Mouse (Mus musculus) hindbrain, embryonic 12.5 days (tissue): Measurements from ENCODE around the gene Kcne2. TPM values are rescaled to one million over a fixed set of nuclear protein-coding genes. Genes with fewer than 3 reads are reported as not detected.

Experiments
- ATAC-seq: fragments of 200-750 bp; cut with Nextera tagmentation; 2 replicates; pipeline ENCODE4 v1.8.0; 2017; ENCODE audit warnings: moderate TSS enrichment; ENCODE audit not compliant: low FRiP score
- H3K27ac ChIP-seq: fragments of 300-500 bp; sonication (generic); 2 replicates; pipeline ENCODE4 v1.5.1; 2016; ENCODE audit warnings: mild to moderate bottlenecking
- H3K27me3 ChIP-seq: fragments of 300-500 bp; sonication (generic); 2 replicates; pipeline ENCODE4 v1.6.1; 2016; ENCODE audit warnings: mild to moderate bottlenecking
- H3K36me3 ChIP-seq: fragments of 300-500 bp; sonication (generic); 2 replicates; pipeline ENCODE4 v1.6.1; 2016; ENCODE audit warnings: mild to moderate bottlenecking
- H3K4me1 ChIP-seq: fragments of 300-500 bp; sonication (generic); 2 replicates; pipeline ENCODE4 v1.6.1; 2016
- H3K4me2 ChIP-seq: fragments of 300-500 bp; sonication (generic); replicated peaks from 2 replicates; pipeline ENCODE4 v1.6.1; 2016; ENCODE audit warnings: mild to moderate bottlenecking
- H3K4me3 ChIP-seq: fragments of 300-500 bp; sonication (generic); 2 replicates; pipeline ENCODE4 v1.5.1; 2016; ENCODE audit warnings: mild to moderate bottlenecking
- H3K9ac ChIP-seq: fragments of 300-500 bp; sonication (generic); 2 replicates; pipeline ENCODE4 v1.6.1; 2016; ENCODE audit warnings: mild to moderate bottlenecking, moderate library complexity
- H3K9me3 ChIP-seq: fragments of 300-500 bp; sonication (generic); replicated peaks from 2 replicates; pipeline ENCODE4 v1.6.1; 2016; ENCODE audit warnings: mild to moderate bottlenecking
- WGBS: fragments of 180-500 bp; shearing (Covaris S2); methylation state at CpG from one replicate; pipeline ENCODE4 v1.1.7; 2016; 5-methylcytosine and 5-hydroxymethylcytosine counted together
- polyA plus RNA-seq: library from polyadenylated mRNA; unstranded; fragments of >200 nt; fragmentation: Nextera tagmentation; extraction: Ambion mirVana; gene quantifications from 2 replicates; pipeline ENCODE4 v1.2.1, GENCODE M21; 2016

Kcne2 gene
- polyA plus RNA-seq, 1 experiment from 2014 or later: 17.7 TPM

DNA sequence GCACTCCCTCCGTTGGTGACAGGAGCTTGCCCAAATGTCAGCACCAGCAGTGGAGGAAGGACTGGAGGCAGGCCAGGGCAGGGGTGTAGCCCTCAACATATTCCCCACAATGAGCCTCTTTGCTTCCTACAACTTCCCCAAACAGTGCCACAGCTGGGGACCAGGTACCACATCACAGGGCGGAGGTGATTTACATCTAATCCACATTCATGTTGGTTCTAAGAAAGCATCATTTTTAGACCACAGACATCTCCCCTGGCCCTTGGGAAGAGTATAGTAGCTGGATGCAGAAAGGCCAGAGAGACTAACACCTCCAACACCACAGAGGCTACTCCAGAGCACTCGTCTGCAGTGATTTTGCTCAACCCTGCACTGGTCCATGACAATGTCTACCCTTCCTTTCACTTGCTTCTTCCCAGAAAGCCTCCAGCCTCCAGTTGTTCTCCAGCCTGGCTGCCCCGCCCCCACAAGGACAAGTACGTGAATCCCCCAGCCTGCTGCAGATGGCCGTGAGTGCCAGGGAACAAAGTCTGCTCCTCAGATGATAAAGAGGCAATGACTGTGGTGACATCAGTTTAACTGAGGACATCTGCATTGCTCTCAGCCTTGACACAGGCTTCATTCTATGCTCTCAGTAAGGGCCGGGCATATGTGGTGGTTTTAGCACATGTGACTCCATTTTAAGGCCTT is 24.0 kb downstream of the Kcne2 start:
- no peak overlapping the region for H3K27ac ChIP-seq
- no peaks in the 10 kb centered on the region for H3K27me3 ChIP-seq
- no peak overlapping the region for H3K4me3 ChIP-seq
- H3K4me2 ChIP-seq: no peak overlapping the region
- H3K9me3 ChIP-seq: no peaks in the 10 kb centered on the region
- H3K36me3 ChIP-seq: peaks cover 25% of the 10 kb centered on the region
- no peak for ATAC-seq
- 68% methylated on average over 7 of the region's 7 CpGs for WGBS
- H3K4me1 ChIP-seq: no peaks in the 10 kb centered on the region
- H3K9ac ChIP-seq: no peak overlapping the region

DNA sequence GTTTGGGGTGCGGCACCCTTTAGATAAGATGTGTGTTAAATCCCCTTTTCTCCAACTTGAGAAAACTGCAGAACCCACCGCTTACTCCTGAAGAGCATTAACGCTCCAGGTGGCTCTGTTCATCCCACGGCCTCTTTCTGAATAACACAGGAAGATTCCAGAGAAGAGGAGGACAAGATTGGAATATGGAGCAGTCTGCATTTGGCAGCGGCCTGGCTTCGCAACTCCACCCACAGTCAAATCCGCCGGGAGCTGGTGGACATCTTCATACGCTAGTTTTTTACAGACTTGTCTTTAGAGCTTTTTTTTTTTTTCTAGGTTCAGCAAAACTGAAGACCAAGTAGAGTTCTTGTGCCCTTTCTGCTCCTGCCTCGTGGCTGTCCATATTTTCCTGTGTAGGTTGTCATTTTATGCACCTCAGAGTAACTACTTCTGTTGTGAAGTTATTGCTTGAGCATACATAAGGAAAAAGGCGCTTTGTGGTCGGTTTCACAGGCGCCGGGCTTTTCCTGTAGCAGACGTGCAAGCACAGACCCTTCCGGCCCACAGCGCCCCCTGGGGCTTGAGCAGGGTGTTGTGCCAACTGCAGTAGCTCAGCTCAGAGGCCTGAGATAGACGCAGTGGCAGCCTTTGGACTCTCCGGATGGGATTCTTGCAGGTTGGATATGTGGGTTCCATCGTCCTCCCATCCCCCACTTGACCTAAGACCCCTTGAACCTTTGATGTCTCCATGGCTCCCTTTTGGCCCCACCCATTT is 27.3 kb downstream of the Kcne2 start:
- 0 out of 2 replicates have a peak, but pooled peaks cover 3% of the 10 kb centered on the region for H3K36me3 ChIP-seq
- H3K4me1 ChIP-seq: peaks cover 4% of the 10 kb centered on the region
- H3K4me2 ChIP-seq: no peak overlapping the region
- H3K9ac ChIP-seq: no peak overlapping the region
- H3K27ac ChIP-seq: no peak overlapping the region
- no peak overlapping the region for H3K4me3 ChIP-seq
- no peaks in the 10 kb centered on the region for H3K9me3 ChIP-seq
- 70% methylated on average over 20 of the region's 20 CpGs for WGBS
- ATAC-seq: no peak
- no peaks in the 10 kb centered on the region for H3K27me3 ChIP-seq

DNA sequence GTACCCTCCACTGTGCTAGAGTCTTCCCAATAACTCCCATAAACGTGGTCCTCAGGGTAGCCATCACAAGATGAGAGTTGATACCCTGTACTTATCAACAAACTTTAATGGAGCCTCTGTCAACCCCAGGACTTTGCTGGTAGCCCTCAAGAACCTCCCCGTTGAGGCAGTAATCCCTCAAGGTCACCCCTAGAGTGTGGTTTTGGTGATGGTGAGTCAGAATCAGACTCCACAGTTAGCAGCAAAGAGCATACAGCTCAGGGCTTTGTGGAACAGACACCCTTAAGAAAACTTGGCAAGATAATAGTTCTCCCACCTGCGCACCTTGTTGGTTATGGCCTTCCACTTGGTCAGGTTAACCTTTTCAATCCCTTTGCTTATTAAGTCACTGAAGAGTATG is 28.2 kb downstream of the Kcne2 start:
- Histone ChIP-seq H3K9me3 (no peaks in the 10 kb centered on the region), H3K4me3 (no peak overlapping the region), H3K27me3 (no peaks in the 10 kb centered on the region), H3K4me2 (no peak overlapping the region), H3K36me3 (0 out of 2 replicates have a peak, but pooled peaks cover 3% of the 10 kb centered on the region), H3K4me1 (peaks cover 11% of the 10 kb centered on the region), H3K27ac (no peak overlapping the region), H3K9ac (no peak overlapping the region)
- WGBS: 83% methylated on average over 3 of the region's 3 CpGs
- ATAC-seq: no peak

DNA sequence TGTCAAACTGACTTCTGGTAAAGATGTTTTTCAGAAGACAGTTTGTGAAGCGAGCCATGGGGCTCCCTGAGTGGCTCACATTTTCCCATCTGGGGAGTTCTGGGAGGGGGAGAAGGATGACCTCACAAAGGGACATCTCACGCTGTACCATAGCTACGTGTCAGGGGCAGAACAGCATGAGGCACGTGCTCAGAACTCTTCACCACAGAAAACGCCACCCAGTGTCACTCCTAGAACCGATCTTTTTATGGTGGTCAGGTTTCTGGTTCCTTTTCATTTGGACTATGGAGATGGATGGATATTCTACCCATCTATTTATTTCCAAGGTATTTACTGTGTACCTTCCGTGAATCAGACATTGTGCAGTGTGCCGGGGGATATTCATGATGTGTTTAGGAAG is 29.2 kb downstream of the Kcne2 start, which contains the start of gene Fam243:
Fam243 (minus strand) TSS at position 101 of the 400 bp plus-strand sequence.
- H3K9ac ChIP-seq: no peak within 1 kb of the TSS
- no peak within 1 kb of the TSS for H3K4me3 ChIP-seq
- no peak within 1 kb of the TSS for H3K27ac ChIP-seq
- 88% methylated on average over 8 of the region's 8 CpGs for WGBS
- ATAC-seq: no peak
- no peak within 1 kb of the TSS for H3K4me2 ChIP-seq
- H3K36me3 ChIP-seq: 0 out of 2 replicates have a peak, but pooled peaks cover 3% of the 10 kb centered on the region
- H3K9me3 ChIP-seq: no peaks in the 10 kb centered on the region
- peaks cover 13% of the 10 kb centered on the region for H3K4me1 ChIP-seq
- no peaks in the 10 kb centered on the region for H3K27me3 ChIP-seq

DNA sequence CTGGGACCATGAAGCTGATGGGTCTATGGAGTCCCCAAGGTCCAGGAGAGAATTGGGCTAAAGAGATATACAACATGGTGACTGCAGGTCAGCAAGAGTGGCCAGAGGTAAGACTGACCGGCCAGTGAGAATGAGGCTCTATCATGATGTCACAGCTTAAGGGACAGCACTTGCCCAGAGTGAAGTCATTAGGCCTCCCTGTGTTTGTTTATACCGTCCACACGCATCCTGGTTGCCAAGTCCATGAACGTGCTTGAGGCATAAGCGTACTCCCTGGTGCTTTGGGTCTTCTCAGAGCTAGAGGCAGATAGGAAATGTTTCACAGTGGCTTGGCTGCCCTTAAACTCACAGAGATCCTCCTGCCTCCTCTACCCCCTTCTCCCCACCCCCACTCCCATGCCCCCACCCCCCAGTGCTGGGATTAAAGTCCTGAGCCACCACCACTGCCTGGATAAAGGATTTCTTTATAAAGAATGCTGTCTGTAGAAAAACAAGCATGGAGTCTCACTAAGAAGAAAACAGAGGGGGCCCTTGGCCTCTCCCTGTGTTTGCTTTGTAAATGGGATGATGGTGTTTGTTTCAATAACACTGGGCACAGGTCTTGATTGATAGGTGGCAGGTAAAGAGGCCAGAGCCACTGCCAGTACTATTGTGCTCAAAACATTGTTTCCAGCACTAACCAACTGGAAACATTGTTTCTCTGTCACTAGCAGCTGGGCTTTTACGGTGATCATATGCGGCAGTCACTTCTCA is 32.3 kb downstream of the Kcne2 start:
- Histone ChIP-seq H3K9ac (no peak overlapping the region), H3K4me3 (no peak overlapping the region), H3K4me2 (no peak overlapping the region), H3K4me1 (peaks cover 13% of the 10 kb centered on the region), H3K27me3 (no peaks in the 10 kb centered on the region; the same call in 1 of the 2 replicates), H3K27ac (no peak overlapping the region), H3K36me3 (no peaks in the 10 kb centered on the region), H3K9me3 (no peaks in the 10 kb centered on the region)
- 30% methylated on average over 7 of the region's 7 CpGs for WGBS
- no peak; the same call in 1 of the 2 replicates for ATAC-seq

DNA sequence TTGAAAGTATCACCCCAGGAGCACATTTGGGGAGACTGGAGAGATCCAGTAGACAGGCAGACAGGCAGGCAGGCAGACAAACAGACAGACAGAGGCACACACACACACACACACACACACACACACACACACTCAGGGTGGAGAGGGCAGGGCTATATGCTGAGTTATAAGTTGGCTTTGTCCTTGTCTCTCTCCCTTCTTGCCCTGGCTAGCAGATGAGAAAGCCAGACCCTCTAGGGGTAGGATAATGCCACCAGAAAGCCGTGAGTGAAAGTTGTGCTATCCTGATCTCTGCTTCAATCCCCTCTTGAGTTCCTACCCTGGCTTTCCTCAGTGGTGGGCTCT is 32.8 kb downstream of the Kcne2 start:
- Histone ChIP-seq H3K27ac (no peak overlapping the region), H3K4me2 (no peak overlapping the region), H3K27me3 (no peaks in the 10 kb centered on the region; the same call in 1 of the 2 replicates), H3K9me3 (no peaks in the 10 kb centered on the region), H3K4me1 (peaks cover 13% of the 10 kb centered on the region), H3K4me3 (no peak overlapping the region), H3K36me3 (no peaks in the 10 kb centered on the region), H3K9ac (no peak overlapping the region)
- whole genome bisulfite sequencing: 10% methylated on average over 1 of the region's 1 CpGs
- no peak; the same call in 1 of the 2 replicates for ATAC-seq

DNA sequence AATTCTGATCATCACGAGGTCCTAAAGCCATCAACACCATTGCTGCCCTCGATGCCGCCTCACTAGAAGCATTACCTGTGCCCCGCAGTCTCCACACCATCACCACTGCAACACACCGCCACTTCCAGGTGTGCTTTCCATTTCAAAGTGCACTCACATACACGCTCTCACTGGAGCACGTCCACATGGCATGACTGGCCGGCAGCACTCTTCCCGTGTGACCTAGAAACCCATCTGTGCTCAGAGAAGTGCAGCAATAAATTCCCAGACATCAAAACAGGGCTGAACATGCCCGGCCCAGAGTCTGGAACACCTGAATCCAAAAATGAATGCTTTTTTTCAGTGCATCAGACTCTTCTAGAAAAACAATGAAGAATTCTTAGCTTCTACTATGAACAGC is 35.7 kb downstream of the Kcne2 start:
- no peak overlapping the region for H3K4me3 ChIP-seq
- H3K27ac ChIP-seq: no peak overlapping the region
- no peak for ATAC-seq
- H3K9me3 ChIP-seq: no peaks in the 10 kb centered on the region
- H3K27me3 ChIP-seq: no peaks in the 10 kb centered on the region; the same call in 1 of the 2 replicates
- H3K9ac ChIP-seq: no peak overlapping the region
- H3K36me3 ChIP-seq: no peaks in the 10 kb centered on the region
- no peak overlapping the region for H3K4me2 ChIP-seq
- 90% methylated on average over 10 of the region's 10 CpGs for WGBS
- peaks cover 20% of the 10 kb centered on the region for H3K4me1 ChIP-seq

DNA sequence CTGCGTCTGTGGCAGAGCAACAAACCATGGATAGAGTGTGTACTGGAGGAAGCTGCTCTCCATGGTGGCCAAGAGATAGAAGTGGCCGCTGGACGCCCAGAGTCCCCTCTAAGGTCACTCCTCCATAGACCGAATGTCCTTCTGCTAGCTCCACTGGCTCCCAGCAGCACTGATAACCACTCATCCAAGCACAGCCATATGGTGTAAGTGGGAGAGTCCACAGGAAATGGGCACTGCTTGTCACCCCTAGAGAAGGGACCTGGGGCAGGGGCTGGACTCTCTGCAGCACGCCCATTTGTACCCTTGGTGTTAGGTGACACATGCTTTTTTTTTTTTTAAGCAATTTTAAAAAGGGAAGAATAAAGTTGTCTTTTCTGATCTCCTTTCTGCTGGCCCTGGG is 38.8 kb downstream of the Kcne2 start:
- no peaks in the 10 kb centered on the region; the same call in 1 of the 2 replicates for H3K27me3 ChIP-seq
- 84% methylated on average over 5 of the region's 5 CpGs for WGBS
- no peak for ATAC-seq

DNA sequence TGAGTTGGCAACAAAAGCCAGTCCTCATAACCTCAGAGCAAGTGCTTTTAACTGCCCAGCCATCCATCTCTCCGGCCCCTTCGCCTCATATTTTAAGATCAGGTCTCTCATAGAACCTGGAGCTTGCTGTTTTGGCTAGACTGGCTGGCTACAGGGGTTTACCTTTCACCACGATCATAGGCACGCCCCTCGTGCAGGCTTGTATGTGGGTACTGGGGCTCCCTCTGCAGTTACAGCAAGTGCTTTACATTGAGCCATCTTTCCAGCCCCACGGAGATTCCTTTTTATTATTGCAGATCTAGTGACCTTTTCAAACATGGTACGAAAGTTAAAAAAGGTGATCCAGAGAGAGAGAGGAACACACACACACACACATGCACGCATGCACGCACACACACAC is 42.4 kb downstream of the Kcne2 start:
- no peaks in the 10 kb centered on the region for H3K9me3 ChIP-seq
- H3K27me3 ChIP-seq: no peaks in the 10 kb centered on the region; the same call in 1 of the 2 replicates
- peaks cover 8% of the 10 kb centered on the region; the same call in 1 of the 2 replicates for H3K4me1 ChIP-seq
- no peak overlapping the region for H3K27ac ChIP-seq
- ATAC-seq: no peak
- WGBS: 57% methylated on average over 9 of the region's 9 CpGs
- H3K9ac ChIP-seq: peak overlapping the region; percentile 27; the same call in 1 of the 2 replicates
- H3K36me3 ChIP-seq: no peaks in the 10 kb centered on the region
- no peak overlapping the region for H3K4me3 ChIP-seq
- no peak overlapping the region for H3K4me2 ChIP-seq

More for the DNA sequence above, 38.8 kb downstream of the Kcne2 start:
- Histone ChIP-seq H3K9me3 (no peaks in the 10 kb centered on the region), H3K4me3 (no peak overlapping the region), H3K9ac (no peak overlapping the region), H3K4me1 (peaks cover 8% of the 10 kb centered on the region; the same call in 1 of the 2 replicates), H3K36me3 (no peaks in the 10 kb centered on the region), H3K4me2 (no peak overlapping the region), H3K27ac (no peak overlapping the region)

DNA sequence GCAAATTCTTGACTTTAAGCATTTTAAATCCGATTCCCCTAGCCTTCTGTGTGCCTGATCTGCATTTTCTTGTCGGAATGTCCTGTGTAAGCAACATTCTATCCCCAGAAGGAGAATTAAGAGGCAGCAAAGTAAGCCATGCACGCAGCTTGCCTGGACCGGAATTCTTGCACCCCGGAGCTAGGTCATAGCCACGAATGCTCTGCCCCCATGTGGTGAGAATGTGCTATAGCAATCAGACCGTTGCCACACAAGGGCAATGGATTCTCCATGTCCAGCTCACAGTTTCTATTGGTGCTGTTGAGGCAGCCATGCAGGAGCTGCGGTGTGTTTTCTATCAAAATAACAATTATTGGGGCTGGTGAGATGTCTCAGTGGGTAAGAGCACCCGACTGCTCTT is 44.1 kb downstream of the Kcne2 start:
- no peak overlapping the region for H3K9ac ChIP-seq

DNA sequence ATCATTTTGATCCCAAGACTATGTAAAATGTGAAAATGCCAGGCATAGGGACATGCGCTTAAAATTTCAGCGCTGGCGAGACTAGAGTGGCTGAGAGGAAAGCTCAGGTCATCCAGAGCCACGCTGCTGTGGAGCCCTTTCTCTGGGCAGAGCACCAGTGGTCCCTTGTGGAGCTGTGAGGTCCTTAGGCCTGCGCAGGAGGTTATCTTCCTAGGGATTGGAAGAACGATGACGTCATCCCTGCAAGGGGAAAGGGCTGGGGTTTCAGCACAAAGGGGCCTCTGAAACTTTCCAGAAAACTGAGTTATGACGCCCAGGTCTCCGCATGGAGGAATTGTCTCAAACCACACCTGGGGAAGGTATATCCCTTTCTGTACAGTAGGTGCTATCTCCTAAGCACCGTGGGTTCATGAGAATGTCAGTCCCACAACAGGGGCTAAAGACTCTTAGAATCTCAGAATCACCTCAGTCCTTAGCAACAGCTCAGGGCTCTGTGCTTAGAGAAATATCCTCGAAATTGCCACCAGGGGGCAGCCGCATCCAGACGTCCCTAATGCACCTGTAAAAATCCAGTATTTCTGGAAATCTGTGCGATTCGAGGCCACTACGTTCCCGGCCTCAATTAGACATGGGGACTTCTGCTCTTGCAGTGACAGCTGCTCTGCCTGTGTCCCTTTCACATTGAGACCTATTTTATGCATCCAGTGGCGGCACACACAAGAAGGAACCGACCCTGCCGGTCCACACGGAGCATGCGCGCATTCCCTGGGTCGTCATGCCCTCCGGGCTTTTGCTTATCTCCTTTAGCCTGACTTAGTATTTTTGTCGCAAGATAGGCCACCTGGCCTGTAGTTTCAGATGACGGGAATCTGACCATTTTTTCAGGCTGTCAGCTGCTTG is 48.7 kb downstream of the Kcne2 start:
- Histone ChIP-seq H3K36me3 (no peaks in the 10 kb centered on the region), H3K9me3 (no peaks in the 10 kb centered on the region), H3K4me1 (peaks cover 15% of the 10 kb centered on the region), H3K4me3 (peak overlapping the region; percentile 15; the same call in 1 of the 2 replicates), H3K9ac (no peak overlapping the region), H3K27ac (no peak overlapping the region; the same call in 1 of the 2 replicates), H3K4me2 (peak overlapping the region; percentile 41), H3K27me3 (no peaks in the 10 kb centered on the region; the same call in 1 of the 2 replicates)
- peak; percentile 71 for ATAC-seq
- WGBS: 32% methylated on average over 27 of the region's 27 CpGs

More for the DNA sequence above, 44.1 kb downstream of the Kcne2 start:
- H3K9me3 ChIP-seq: no peaks in the 10 kb centered on the region
- no peak overlapping the region for H3K4me3 ChIP-seq
- H3K27ac ChIP-seq: no peak overlapping the region
- H3K4me1 ChIP-seq: peaks cover 20% of the 10 kb centered on the region
- H3K4me2 ChIP-seq: no peak overlapping the region
- no peaks in the 10 kb centered on the region for H3K36me3 ChIP-seq
- 6% methylated on average over 9 of the region's 9 CpGs for WGBS
- no peaks in the 10 kb centered on the region; the same call in 1 of the 2 replicates for H3K27me3 ChIP-seq
- no peak for ATAC-seq
